Mouse (Mus musculus): Measurements from ENCODE around the gene Map6.

Map6 gene

DNA sequence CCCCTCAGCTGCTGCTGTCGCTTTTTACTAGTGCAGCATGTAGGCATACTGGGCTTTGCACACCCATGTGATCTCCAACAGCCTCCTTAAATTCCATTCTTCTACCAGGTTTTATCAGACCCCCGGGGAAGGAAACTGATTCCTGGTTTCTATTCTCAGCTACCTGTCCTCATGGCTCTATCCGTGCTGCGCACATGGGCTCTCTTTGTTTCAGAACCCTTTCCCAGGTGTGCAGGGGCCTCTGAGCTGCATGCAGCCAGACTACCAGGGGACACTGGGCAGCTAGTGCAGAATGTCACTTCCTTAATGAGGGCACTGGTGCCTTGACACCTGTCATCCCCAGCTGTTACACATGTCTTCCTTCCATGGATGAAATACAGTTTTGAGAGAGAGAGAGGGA, 44.8 kb downstream of the Map6 start:
- in situ Hi-C loops (cut with MboI, MseI) = loop anchor here in 1 of 2 experiments (10.0 kb wide), 1 partner anchor 1093 kb away; no protein-coding TSS in a partner anchor

DNA sequence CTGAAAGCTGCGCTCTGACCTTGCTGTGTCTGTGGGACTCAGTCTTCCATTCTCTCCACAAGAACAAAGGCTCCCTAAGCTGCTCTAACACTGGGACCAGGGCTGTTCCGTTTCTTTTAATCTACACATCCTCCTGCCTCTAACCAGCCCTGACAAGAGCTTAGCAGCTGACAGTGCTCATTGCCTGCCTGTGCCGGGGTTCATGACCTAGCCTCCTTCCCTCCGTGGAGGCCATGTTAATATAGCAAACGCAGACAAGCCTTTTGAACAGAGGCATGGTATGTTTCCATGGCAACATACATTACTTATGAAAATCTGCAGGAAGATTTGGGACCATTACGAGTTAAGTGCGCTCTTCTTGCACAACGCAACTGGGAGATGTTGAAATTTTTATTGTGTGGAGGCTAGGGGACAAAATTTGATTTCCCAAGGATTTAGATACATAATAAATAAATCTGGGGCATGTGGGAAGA, 45.5 kb downstream of the Map6 start:
- in situ Hi-C loops (cut with MboI, MseI) = loop anchor here in 1 of 2 experiments (10.0 kb wide), 1 partner anchor 1092 kb away; no protein-coding TSS in a partner anchor

DNA sequence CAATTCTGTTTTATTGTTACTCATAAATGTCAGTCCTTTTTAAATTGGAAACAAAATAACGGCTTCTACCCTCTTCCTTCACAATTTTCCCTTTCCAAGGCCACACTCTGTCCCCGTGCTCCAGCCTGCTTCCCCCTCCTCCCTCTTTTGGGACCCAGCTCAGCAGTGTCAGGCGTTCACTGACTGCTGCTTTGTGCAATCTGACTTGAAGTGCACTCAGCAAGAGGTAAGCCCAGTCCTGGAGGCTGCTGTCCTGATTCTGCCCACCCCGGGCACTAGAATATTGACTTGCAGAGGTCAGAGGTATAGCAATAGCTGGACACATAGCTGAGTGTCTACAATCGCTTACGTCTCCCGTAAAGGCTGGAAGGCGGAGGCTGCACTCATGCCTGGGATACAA, 46.0 kb downstream of the Map6 start:
- in situ Hi-C loops (cut with MboI, MseI) = loop anchor here in 1 of 2 experiments (10.0 kb wide), 1 partner anchor 1092 kb away; no protein-coding TSS in a partner anchor

DNA sequence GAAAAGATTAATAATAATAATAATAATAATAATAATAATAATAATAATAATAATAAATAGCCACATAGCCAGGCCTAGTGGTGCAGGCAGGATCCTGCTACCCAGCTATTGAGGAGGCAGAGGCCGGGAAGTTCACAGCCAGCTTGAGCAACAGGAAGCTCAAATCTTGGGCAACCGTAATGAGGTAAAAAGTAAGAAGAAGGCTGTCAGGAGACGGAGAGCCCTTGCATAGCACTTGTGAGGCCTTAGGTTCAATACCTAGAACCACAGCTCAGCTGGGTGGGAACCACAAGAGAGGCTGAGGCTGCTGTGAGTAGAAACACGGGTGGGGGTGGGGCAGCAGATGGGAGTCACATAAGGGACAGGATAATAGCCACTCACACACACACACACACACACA, 47.3 kb downstream of the Map6 start:
- in situ Hi-C loops (cut with MboI, MseI) = loop anchor here in 1 of 2 experiments (10.0 kb wide), 1 partner anchor 1090 kb away; no protein-coding TSS in a partner anchor

DNA sequence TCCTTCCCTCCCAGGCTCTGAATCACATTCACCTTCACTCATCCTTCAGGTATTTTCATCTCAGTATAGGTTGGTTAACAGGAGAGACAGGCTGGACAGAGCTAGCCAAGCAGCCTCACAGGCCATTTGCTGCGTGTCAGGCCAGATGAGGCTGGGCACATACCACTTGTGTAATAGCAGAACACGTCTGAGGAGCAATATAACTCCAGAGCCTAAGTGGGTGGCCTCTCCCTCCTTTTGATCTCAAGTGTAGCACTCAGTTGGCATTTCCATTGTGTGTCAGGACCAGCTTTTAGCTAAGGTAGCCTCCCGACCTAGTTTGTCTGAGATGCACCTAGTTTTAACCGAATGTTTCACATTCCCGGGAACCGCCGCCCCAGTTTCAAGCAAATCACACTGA, 49.0 kb downstream of the Map6 start:
- in situ Hi-C loops (cut with MboI, MseI) = loop anchor here in 1 of 2 experiments (10.0 kb wide), 1 partner anchor 1089 kb away; no protein-coding TSS in a partner anchor

DNA sequence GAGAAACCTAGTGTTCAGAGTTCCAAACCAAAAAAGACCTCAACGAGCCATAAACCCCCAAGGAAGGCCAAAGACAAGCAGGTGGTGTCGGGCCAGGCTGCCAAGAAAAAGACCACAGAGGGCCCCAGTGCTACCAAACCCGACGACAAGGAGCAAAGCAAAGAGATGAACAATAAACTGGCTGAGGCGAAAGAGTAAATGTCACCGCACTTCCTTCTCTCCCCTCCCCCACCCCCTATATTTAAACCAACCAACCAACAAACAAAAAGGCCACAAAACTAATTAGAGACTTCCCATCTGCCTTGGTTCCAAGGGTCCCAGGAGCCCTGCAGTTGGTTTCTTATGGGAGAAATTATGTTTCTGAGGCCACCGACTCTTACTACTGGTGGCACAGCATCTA, 50.2 kb downstream of the Map6 start:
- in situ Hi-C loops (cut with MboI, MseI) = loop anchor here in 1 of 2 experiments (10.0 kb wide), 1 partner anchor 1087 kb away; no protein-coding TSS in a partner anchor

DNA sequence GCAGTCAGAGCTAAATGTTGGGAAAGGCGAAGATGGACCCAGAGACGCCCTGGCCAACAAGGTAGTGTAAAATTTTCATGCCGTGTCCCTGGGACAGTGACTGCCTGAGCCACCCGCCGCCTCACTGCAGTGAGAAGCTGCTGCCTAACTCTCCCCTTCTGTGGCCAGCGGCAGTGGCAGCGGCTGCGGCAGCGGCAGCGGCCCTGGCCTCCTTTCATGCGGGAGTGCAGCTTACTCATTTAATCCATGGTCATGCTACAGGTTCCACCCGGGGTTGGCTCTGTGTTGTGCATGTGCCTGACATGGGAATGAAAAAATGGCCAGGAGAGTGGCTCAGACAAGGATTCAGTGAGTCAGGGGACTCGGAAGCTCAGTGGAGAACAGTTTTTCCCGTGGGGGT, 53.3 kb downstream of the Map6 start:
- in situ Hi-C loops (cut with MboI, MseI) = no loop called here

DNA sequence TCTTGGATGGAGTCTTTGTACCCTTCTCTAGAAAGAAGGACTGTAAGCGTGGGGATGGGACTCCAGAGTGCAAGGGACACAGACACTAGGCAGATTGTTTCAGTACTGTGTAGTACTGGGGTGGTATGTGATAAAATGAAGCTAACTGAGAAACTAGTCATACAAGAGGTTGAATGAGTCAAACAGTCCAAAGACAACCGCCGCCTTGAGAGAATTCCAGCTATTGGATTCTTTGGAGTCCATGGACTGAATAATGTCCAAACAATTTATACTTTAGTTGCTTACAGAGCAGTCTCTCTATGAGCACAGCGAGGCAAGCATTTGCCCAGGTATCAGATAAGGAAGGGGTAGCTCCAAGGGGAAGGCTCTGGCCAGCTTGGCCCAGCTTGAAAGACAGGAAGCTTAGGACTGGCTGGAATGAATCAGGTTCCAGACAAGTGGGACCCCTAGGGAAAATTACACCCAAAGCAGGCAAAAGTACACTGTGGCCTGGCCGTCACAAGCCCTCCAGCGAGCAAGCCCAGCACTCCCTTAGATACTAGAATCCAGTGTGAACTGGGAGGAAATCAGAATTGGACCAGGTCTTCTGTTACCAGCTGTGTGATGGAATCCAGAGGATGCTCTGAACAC, 55.6 kb downstream of the Map6 start:
- in situ Hi-C loops (cut with MboI, MseI) = no loop called here

DNA sequence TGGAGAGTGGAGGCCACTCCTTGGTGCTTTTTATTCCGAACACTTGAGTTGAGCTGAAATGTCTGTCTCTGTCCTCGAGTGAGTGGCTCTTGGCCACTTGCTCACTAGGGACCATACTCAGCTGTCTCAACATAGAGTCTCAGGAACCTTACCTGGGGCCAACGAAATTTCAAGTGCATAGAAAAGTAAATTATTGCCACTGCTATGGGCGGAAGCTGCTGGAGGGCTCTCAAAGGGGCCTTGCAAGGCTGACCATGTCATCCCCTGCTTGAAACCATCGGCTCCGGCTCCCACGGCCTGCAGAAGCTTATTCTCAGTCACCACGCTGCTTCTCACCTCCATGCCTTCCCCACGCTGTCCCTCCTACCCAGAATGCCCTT, 56.1 kb downstream of the Map6 start:
- in situ Hi-C loops (cut with MboI, MseI) = no loop called here

DNA sequence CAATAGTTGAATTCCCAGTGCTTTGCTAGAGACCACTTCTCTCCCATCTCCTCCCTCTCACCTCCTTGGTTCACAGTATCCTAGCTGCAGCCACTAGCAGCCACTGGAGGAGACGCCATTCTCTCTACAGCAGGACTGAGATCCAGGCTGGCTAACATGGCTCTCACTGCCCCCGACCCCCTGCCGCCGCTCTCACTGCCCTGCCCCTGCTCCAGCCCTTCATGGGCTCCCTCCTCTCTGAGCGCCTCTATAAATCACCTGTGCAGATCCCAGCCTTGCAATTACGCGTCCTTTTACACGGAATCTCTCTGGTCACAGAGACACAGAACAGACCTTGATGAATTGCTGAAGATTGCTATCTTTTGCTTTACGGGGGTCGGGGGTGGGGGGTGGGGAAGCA, 57.6 kb downstream of the Map6 start:
- in situ Hi-C loops (cut with MboI, MseI) = no loop called here

DNA sequence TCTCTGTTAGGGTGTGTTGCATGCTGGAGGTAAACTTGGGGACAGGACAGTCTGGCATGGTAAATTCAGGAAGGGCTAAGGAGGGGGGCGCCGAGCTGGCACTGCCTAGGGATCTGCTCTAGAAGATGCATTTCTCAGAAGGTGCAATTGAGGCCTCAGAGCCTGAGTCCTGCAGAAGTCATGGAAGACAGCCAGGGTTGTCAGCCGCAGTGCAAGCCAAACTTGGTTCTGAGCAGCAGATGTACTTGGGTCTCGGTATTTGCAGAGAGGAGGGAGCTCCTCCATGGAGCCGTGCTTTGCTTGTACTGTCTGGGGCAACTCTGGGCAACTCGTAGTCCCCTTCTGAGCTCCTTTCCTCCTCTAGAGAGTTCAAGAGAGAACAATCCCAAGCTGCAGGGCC, 58.9 kb downstream of the Map6 start:
- in situ Hi-C loops (cut with MboI, MseI) = no loop called here

DNA sequence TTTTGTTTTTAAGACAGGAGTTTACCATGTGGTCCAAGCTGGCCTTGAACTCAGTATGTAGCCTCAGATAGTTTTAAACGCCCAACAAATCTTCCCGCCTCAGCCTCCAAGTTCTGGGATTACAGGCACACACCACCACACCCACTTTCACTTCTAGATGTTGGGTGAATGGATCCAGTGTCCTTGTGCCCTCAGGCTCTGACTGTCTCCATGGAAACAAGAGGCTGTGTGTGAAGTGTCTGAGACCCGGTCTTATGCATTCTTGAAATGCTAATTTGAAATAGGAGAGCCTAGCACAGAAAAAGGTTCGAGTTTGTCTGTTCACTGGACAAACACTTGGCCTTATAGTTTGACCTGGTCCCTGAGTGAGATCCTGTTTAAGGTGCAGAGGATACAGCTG, 61.6 kb downstream of the Map6 start:
- in situ Hi-C loops (cut with MboI, MseI) = no loop called here

DNA sequence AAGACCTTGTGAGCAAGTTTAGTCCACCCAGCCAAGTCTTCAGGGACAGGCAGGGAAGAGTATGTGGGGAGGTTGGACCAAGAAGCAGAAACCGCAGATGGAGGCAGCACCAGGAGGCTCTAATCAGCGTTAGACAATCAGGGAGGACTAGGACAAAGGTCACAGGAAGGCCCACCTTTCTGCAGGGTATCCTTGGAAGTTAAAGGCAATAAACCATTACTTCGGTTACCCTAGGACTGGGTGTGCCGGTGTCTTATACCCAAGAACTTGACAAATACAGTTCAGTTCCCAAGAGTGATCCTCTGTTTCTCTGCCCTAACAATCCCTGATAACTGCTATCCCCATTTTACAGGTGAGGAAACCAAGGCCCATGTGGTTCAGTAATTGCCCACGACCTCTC, 62.8 kb downstream of the Map6 start:
- in situ Hi-C loops (cut with MboI, MseI) = loop anchor here (5.0 kb wide), 2 partner anchors 37 to 122 kb away; no protein-coding TSS in a partner anchor

DNA sequence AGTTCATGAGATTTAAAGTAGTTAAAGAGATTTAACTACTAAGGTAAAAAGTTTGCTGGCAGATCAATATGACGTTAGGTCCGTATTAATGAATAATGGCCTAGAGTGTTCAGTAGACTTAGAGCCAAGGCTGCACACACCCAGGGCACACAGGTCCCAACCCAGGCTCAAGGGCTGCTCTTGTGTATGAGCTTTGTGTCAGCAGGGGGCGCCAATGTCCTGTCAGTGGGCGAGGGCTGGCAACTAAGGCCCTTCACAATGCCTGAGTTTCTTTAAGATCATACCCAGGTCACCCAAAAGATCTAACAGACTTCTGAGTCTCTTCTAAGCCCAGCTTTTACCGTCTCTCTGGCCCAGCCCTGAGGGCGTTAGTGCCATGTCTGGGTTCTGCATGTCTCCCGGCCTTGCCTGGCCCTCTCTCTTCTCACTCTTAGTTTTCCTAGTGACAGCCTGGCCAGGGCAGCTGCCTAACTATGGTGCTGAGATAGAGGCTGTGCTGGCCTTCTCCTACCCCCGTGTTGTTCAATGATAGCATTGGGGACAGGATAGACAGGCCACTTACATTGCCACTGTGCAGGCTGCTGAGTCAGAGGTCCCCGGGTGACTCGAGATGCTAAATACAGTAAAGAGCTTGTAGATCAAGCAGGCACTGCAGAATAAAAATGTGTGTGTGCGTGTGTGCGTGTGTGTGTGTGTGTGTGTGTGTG, 65.7 kb downstream of the Map6 start:
- in situ Hi-C loops (cut with MboI, MseI) = loop anchor here (5.0 kb wide), 2 partner anchors 34 to 119 kb away; no protein-coding TSS in a partner anchor

DNA sequence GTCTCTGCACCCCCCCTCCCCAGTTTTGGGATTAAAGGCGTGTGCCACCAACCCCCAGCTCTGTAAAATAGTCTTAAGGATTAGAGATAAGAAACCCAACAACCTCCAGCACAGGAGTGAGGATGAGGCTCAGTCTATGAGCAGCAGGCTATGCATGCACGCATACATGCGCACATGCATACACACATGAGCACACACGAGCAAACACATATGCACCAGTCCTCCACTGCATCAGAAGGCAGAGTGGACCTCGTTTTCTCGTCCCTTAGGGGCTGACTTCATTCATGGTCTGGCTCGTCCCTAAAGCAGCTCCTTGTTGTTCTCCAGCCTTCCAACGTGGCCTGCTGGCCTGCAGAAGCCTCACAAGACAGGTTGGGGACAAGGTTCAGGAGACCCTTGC, 73.5 kb downstream of the Map6 start:
- in situ Hi-C loops (cut with MboI, MseI) = no loop called here

DNA sequence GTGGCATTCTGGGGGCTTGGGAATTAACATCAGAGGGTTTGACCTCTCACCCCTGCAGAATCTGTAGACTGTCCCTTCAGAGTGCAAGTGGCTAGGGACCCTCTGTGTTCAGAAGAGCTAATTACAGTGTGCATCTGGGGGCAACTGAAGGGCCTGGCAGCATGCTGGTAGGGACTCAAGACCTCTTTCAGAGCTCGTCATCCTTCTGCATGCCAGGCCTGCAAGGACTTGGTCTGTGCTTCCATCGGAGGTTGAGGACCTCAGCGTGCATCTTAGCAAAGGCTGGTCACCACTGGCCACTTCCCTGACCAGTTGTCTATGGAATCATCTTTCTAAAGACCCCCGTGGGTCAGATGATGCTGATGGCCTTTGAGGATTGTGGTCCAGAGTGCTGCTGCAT, 76.3 kb downstream of the Map6 start:
- in situ Hi-C loops (cut with MboI, MseI) = no loop called here

DNA sequence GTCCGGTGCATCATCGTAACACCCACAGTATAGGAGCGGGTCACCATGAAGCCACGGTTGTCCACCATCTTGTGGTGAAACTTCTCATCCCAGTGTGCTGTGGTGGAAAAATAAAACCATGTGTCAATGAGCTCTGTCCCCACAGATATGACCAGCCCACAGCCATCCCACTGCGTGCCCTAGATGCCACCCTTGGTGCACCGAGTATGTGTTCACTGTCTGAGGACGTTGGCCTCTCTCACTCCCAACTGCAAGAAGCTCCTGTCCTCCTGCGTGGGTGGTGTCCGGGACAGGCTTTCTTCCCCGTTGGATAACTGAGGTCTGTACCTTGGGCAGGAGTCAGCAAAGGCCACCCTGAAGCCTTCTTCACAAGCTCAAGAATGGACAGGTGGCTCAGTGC, 80.0 kb downstream of the Map6 start:
- in situ Hi-C loops (cut with MboI, MseI) = no loop called here

DNA sequence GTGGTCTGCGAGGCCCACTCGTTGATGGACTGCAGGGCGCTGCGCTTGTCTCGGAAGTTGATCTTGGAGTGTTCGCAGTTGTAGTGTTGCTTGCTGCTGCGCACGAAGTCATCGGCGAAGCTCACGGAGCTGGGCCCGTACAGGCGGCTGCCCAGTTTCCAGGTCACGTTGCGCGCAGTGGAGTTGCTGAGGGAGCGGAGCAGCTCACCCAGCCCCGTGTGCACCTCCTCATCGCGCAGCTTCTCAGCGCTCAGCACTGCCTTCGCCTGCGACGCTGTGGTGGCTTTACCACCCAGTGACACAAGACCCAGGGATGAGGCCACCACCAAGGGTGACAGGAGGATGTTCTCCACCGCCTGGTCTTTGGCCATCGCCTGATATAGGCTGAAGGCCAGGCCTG, 81.6 kb downstream of the Map6 start:
- in situ Hi-C loops (cut with MboI, MseI) = no loop called here

DNA sequence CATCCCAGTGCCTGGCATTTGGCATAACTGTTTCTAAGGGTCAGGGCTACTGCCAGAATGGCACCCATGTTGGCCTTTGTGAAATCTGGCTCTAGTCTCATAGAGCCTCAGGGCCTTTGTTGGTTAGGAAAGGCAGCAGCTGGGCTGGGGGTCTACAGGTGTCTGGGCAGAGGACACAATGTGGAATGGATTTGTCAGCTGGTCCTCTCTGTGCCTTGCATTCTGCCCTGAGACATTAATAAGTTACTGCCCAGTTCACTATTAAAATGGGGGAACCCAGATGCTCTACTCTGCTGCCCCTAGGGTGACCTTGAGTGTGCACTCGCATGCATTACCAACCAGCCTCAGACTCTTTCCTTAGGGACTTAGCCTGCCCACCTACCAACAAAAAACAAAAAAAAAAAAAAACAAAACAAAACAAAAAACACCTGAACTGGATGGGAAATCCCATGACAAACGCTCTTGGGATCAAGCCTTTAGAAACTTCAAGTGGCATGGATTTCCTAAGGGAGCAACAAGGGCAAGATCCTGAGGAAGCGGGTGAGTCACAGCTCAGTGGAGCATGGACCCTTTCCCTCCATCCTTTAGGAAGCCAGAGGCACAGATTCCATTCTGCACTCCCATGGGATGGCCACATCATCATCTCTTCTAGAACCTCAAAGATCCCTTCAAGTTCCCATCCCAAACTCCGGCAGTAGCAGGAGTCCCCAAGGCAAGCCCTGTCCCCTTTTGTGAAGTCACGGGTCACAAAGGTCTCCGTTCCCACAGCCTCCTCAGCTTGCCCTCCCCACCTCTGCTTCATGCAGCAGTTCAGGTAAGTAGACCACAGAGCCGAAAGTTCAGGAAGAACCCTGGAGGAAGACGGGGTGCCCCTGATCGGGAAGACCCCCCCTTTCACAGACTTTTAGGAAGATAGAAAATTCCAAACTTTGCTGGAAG, 82.8 kb downstream of the Map6 start:
- in situ Hi-C loops (cut with MboI, MseI) = loop anchor here in 1 of 2 experiments (10.0 kb wide), 1 partner anchor 345 kb away; no protein-coding TSS in a partner anchor

DNA sequence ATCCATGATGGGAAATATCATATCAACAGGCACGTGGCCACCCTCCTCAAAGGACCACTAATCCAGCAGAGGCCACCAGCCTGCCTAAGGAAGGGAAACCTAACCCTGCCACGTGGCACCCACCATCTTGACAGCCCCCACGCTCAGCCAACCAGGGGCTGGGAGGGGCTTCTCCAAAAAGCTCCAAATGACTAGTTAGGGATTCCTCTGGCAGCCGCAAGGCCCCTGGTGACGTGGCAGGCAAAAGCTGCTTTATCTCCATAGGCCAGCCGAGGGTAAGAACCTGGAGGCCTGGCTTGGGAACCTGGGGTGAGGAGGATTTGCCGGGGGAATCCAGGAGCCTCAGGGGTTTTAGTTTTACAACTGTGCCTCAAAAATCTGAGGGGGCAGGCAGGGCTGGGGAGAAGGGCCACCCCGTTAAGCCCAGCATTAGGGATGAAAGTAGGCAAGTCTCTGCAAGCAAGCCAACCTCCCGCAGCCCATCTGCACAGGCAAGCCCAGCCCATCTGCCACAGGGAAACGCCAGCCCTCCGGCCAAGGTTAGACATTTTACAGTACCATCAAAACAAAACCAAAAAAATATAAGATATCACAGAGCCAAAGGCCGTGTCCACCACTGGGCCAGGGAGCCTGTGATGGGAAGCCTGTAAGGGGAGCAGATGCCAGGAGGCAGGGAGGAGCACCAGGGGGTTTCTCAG, 84.0 kb downstream of the Map6 start:
- in situ Hi-C loops (cut with MboI, MseI) = loop anchor here in 1 of 2 experiments (10.0 kb wide), 1 partner anchor 344 kb away; no protein-coding TSS in a partner anchor
